Mouse (Mus musculus): Measurements from ENCODE around the gene Clpsl2. TPM values are rescaled to one million over a fixed set of nuclear protein-coding genes. Genes with fewer than 3 reads are reported as not detected.
"Not testable (repeated sequence)": the region's sequence is repeated elsewhere in the genome, so short reads cannot be mapped to it uniquely, and the experiment has no call there.

Gene Clpsl2
- total RNA-seq, 2 experiments from 2014 or later, result not detected

DNA sequence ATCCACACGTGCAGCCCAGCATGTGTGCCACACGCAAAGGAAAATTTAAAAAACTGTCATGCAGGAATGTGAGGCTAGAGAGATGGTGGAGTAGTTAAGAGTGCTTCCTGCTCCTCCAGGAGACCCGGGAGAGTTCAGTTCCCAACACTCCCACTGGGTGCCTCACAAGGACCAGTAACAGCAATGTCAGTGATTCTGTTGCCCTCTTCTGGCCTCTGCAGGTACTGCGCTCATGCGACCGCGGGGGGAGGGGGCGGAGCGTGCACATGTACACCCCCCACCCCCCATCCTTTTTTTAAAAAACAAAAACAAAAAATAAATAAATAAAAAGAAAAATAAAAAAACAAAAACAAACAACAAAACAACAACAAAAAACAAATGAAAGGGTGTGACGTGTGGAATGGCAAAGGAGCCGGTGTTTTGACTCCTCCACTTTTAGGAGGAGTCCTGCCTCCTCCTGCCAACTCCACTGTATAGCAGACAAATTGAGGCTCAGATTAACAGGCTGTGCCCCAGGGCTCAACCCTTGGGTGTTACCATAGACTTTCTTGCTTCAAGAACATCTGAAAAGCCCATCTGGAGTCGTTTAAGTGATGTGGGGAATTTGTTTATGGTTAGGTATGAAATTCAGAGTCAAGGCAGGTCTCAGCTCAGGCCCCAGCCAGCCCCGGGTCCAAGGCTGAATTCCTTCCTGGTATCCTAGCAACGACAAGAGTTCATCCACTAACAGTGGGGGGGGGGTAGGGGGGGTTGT lies 4.0 kb downstream of the Clpsl2 start:
- intact Hi-C loops (cut with DNase I; ENCODE audit: low total_unique reads), result no loop called here

DNA sequence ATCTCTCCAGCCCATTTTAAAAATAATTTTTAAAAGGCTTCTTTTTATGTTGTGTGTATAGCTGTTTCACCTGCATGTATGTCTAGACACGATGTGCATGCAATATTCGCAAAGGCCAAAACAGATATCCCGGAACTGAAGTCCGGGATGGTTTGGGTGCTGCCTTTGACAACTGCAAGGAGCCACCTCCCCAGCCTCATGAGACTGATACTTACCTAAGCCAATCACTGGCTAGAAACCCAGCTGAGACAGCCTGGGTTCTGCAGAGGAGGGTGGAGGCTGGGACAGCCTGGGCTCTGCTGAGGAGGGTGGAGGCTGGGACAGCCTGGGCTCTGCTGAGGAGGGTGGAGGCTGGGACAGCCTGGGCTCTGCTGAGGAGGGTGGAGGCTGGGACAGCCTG lies 4.8 kb downstream of the Clpsl2 start:
- intact Hi-C loops (cut with DNase I; ENCODE audit: low total_unique reads); DNase-seq: not testable (repeated sequence)

More for the DNA sequence above, 4.0 kb downstream of the Clpsl2 start:
- DNase-seq, result peak; percentile 60

DNA sequence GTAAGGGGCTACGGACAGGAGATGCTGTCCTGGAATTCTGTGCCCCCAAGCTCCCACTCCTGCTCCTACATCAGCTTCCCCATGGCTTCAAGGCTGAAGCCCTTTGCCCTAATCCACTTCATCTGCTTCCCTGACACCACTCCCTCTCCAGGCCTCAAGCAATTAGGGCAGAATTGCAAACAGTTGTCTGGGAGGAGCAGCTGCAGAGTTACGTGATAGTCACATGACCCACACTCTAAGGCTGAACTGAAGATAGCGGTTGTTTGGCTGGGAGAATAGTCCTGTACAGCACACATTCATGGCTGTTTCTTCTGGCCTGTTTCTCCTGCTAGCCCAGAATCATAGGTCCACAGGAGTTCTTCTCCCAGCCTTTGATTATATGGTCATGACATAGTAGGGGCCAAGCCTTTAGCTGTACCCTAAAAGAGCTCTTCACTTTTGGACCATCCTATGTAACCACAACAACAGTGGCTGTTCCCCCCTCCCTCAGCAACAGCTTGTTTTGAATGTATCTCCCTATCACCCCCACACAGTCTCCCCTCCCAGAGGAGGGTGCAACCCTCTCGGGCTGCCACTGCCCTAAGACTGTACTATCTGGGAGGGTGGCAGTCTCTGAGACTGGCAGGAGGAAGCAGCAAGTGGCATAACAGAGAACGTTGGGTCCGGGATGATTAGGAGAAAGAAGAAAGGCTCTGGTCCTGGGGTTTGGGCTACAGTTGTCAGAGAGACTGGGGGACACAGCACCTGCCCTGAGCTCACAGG lies 7.6 kb downstream of the Clpsl2 start:
- intact Hi-C loops (cut with DNase I; ENCODE audit: low total_unique reads), result no loop called here
- DNase-seq, result no peak

DNA sequence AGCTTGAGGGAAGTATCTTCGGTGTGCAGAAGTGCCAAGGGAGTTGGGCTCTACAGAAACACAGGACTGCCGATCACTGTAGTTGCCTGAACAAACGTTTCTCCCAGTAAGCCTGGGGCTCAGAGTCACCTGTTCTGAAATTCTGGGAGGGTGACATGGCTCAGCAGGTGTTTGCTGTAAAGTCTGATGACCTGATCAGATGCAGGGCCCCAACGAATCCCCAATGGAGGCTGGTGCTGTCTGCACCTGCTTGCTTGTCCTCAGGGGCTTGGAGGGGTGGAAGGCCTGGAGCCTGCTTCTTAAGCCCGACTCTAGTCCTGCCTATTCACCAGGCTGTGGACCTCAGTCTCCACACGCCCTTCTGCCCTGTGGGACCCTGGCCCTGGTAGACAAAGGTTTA lies 8.6 kb downstream of the Clpsl2 start:
- intact Hi-C loops (cut with DNase I; ENCODE audit: low total_unique reads), result no loop called here
- DNase-seq, result no peak

DNA sequence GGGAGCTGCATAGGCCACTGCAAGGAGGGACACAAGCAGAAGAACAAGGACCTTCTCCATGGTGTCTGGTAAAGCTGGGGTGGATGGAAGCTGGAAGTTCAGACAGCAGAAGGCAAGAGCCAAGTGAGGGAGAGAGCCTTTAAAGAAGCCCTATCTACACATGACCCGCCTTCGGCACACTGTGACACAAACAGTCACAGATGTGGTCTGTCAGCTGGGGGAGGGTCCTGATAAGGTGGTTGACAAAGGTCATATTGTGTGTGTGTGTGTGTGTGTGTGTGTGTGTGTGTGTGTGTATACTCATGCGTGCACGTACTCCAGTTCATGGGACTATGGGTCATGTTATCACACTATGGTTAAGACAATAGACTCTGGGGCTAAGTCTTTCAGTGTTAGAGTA lies 11.4 kb downstream of the Clpsl2 start, which contains the start of gene Clps:
Clps (minus strand) TSS at position 169 of the 400 bp plus-strand sequence.
- intact Hi-C loops (cut with DNase I; ENCODE audit: low total_unique reads), result no loop called here
- no peak for DNase-seq

DNA sequence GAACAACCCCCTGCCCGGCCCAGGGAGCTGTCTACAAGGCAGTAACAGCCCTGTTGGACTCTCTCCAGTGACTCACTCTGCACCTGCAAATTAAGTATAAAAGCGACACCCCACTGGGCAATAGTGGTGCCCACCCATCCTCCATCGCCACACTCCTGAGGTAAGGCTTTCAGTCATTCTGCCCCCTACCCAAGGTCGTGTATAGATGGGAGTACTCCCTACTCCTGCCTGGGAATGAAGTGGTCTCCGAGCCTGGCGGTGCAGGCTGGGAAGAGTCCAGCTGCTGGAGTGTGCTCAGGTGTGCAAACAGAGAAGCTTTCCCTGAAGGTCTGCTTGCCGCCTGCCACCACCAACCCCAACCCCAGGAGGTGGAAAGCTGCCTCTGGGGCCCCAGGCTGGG lies 12.4 kb downstream of the Clpsl2 start:
- DNase-seq, result no peak
- intact Hi-C loops (cut with DNase I; ENCODE audit: low total_unique reads), result no loop called here

DNA sequence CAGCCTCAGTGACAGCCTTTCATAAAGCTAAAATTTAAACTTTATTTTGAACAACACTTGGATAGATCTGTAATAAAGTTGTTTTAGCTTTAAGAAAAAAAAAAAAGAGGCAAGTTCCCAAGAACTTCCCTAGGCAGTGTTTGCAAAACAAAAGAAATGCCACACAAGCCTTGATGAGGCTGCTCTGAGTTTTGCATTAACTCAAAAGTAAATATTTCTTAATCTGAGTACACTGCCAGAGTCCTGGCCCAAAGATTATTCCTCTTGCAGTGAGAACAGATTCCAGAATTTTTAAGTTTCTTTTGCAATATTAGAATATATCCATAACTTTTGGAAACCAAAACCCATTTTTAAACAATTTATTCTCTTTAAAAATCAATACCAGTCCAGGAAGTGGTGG lies 16.0 kb downstream of the Clpsl2 start:
- no peak for DNase-seq
- intact Hi-C loops (cut with DNase I; ENCODE audit: low total_unique reads), result no loop called here

DNA sequence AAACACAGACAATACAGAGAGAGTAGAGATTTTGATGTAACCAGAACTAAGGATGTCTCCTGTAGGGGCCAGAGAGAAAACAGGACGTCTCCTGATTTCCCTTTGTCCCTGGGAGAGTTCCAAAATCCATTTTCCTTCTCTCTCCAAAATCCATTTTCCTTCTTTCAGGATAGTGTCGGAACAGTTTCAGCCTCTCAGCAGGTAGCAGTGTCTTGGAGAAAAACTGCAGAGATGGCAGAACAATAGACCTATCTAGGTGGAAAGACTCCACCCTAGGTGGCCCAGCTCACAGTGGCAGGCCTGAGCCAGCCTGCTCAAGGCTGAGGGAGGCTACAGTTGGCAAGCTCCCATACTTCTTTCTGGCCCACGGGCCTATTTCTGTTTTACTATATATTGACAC lies 18.3 kb downstream of the Clpsl2 start:
- intact Hi-C loops (cut with DNase I; ENCODE audit: low total_unique reads), result no loop called here
- no peak for DNase-seq

DNA sequence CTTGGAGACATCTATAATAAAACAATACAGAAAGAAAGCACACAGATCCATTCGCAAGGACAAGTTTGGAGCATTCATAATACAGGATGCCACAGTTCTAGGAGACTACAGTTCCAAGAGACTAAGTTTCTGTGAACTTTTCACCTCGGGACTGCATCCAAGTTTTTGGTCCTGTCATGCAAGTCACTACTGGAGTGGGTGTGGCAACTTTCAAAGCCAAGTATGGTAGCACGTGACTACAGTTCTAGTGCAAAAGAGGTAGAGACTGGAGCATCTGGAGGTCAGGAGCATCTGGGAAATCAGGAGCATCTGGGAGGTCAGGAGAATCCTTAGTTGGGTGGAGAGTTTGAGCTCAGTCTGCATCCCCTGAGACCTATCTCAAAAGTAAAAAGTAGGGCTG lies 22.7 kb downstream of the Clpsl2 start:
- intact Hi-C loops (cut with DNase I; ENCODE audit: low total_unique reads), result no loop called here
- DNase-seq, result no peak

DNA sequence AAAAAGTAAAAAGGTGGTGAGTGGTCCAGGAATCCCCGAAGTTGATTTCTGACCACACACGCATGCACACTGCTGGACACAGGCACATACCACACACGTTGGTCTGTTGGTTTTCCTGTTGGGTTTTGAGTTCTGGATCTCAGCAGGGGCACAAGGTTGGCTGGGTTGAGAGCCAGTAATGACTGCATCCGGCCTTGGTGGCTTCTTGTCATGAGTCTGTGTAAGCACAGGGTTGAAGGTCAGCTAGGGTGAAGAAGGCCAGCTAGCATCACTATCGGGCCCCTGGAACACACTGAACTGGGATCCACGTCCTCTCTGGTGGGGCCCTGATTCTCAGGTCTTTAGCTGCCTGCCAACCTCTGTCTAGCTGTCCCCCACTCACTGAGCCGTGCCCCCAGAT lies 23.3 kb downstream of the Clpsl2 start:
- no peak for DNase-seq
- intact Hi-C loops (cut with DNase I; ENCODE audit: low total_unique reads), result no loop called here

DNA sequence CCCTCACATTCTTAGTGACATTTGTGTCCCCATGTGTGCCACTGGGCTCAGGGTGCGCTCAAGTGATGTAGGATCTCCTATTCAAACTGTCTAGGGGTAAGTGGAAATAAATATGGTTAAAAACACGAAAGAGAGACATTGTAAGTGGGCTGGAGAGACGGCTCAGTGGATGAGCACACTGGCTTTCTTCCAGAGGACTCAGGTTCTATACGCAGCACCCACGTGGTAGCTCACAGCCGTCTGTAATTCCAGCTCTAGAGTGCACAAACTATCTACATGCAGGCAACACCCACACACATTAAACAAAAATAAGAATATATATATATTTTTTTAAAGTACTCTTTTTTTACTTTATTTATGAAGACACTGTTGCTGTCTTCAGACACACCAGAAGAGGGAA lies 23.7 kb downstream of the Clpsl2 start:
- intact Hi-C loops (cut with DNase I; ENCODE audit: low total_unique reads), result no loop called here
- no peak for DNase-seq

DNA sequence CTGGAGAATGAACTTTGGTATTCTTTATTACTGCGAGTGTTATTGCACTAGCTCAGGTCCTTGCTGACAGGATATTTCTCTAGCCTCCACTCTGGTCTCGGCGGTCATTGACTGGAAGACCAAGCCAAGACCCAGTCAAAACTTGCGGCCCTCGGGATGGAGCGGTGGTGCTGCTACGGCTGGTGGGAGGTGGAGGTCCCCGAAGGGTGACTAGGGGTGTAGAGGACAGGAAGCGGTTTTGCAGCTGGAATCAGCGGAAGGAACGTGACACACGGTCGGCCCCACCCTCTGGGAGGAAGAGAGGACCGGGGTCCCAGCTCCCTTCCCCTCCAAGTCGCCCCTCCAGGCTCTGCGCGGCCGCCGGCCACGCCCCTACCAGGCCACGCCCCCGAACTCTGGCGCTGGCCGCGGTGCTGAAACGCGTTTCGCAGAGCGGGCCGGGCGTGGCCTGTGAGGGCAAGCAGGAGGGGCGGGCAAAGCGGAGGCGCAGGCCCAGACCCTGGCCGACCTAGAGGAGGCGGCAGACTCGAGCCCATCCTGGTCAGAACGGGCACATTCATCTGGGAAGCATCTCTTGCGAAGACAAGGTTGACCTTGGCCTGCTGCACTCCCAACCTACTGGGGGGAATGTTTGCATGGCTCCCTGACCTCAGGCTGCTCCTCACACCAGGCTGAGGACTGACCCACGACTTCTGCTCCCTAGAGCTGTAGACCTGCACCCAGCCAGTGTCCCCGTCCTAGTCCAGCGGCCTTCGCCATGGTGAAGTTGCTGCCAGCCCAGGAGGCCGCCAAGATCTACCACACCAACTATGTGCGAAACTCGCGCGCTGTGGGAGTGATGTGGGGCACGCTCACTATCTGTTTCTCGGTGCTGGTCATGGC lies 26.3 kb downstream of the Clpsl2 start, which contains the start of gene Lhfpl5:
Lhfpl5 (plus strand) TSS at position 398 of the 882 bp plus-strand sequence.
- intact Hi-C loops (cut with DNase I; ENCODE audit: low total_unique reads), result no loop called here
- DNase-seq, result peak; percentile 46

DNA sequence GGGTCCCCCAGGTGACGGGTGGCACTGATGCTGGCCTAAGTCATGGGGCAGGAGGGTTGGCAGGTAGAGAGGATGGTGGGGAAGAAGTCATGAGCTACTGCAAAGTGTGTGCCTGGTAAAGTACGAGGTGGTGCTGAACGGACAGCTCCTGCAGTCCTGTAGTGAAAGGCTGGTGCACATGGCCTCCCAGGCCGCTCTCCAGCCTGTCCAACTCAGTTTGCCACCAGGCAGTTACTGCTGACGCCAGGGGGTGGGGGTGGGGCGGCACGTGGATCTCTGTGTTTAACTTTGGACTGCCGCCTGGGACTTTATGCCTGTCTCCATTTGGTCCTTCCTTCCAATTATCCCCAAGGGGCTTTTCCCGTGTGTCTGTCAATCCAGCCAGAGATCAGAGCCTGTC lies 31.2 kb downstream of the Clpsl2 start:
- intact Hi-C loops (cut with DNase I; ENCODE audit: low total_unique reads), result no loop called here
- peak; percentile 54 for DNase-seq

DNA sequence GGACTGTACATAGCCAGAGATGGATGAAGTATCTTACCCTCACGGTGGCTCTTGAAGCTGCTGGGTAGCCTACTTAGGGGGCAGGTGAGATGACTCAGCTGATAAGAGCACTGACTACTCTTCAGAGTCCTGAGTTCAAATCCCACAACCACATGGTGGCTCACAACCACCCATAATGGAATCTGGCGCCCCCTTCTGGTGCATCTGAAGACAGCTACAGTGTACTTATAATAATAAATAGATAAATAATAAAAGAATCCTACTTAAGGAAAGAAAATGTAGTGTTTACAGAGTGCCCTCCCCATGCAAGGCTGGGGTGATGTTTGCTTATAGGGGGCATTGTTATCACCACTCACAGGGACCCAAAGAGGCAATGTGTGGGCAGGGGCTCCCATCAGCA lies 31.8 kb downstream of the Clpsl2 start:
- intact Hi-C loops (cut with DNase I; ENCODE audit: low total_unique reads), result no loop called here
- no peak for DNase-seq

DNA sequence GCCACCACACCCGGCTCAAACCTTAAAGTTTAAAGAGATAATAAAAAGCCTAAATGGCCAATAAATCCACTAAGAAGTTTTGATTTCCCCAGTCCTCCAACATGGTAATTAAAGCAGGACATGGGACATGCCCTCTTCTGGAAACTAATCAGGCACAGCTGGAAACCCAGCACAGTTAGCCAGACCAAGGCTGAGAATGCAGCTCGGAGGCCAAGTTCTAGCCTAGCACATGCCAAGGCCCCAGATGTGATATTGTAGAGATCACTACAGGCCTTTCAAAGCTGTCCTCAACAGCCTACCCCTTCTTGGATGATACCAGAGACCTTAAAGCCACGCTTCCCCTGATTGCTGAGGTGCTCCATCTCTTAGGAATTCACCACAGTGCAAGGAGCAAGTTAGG lies 37.3 kb downstream of the Clpsl2 start:
- intact Hi-C loops (cut with DNase I; ENCODE audit: low total_unique reads), result no loop called here
- no peak for DNase-seq

DNA sequence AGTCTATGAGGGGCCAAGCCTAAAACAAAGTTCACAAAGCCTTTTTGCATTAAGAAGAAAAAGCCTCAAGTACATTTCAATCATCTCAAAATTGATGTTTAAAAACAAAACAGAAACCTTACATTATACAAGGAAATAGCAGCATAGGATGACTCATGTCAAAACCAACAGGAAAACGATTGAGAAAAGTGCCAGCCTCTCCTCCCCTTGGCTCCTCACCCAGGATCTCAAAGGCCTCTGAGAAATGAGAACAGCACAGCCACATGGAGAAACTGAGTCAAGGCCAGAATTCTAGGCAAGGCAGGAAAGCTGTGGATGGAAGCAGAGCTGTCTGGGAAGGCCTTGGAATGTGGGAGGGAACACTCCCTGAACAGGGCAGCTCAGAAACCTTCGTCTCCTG lies 39.4 kb downstream of the Clpsl2 start:
- no peak for DNase-seq
- intact Hi-C loops (cut with DNase I; ENCODE audit: low total_unique reads), result no loop called here

DNA sequence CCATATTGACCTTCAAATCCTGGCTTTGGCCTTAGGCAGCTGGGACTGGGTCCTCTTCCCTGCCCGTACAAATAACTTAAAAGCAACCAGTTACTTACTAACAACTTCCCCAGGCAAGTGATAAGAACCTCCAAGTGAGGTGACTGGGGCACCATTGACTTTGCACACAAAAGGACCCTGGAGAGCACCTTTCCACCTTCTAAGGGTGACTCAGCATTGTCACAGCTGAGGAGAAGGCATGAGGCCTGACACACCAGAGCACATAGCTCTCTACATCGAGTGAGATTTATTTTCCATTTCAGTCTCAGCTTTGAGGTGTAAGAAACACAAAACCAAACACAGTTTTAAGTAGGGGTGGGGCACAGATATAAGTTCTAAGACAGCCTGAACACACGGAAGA lies 41.4 kb downstream of the Clpsl2 start:
- intact Hi-C loops (cut with DNase I; ENCODE audit: low total_unique reads), result loop anchor here (5.0 kb wide), 1 partner anchor 57 kb away; no protein-coding TSS in a partner anchor
- no peak for DNase-seq

DNA sequence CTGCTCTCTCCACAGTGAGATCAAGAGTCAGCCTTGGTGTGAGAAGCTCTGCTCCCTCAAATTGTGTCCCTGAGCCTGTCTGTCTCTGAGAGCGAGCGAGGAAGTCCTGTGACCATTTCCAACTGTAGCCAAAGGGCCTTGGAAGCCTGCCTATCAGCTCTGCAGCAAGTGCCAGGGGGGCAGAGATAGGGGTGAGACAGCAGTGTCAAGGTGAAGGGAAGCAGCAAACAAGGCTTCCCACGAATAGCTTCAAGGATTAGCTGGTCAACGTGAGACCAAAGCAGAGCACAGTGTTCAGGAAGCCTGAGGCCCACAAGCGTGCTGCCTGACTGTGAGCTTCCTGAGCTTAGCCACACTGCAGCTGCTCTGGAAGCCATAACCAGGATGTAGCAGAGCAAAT lies 42.3 kb downstream of the Clpsl2 start:
- no peak for DNase-seq
- intact Hi-C loops (cut with DNase I; ENCODE audit: low total_unique reads), result loop anchor here (5.0 kb wide), 1 partner anchor 56 kb away; no protein-coding TSS in a partner anchor

DNA sequence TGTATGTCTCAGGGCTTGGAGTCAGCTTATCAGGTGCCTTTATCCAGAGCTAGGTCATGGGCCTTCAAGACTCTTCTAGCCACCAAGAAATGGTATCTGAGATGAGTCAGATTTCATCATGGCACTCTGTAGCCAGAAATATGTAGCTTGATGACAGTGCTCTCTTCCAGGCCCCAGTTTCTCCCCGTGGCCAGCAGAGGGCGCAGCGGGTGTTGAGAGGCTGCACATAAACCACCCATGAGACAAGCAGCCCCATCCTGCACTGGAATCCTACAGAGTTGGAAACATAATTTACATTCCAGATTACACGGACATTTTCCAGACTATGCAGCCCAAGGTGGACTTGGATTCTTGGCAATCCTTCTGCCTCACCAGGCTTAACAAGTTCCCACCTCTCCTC lies 43.8 kb downstream of the Clpsl2 start:
- DNase-seq, result peak; percentile 72
- intact Hi-C loops (cut with DNase I; ENCODE audit: low total_unique reads), result loop anchor here (5.0 kb wide), 1 partner anchor 54 kb away; no protein-coding TSS in a partner anchor

DNA sequence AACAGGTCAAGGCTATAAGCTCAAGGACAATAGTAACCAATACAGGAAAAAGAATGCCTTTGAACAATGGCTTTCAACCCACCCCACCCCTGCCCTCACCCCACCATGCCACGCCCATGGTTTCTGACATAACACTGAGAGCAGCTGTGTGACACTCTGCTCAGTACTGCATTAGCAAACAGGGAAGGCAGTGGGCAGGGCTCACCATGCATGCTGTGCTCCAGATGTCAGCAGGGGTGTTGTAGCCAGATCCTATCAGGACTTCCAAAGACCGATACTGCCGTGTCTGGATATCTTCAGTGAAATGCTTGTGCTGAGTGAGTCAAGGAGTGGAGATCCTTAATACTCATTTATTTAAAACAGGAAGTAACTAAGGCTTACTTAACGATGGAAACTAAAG lies 44.8 kb downstream of the Clpsl2 start:
- intact Hi-C loops (cut with DNase I; ENCODE audit: low total_unique reads), result loop anchor here (5.0 kb wide), 1 partner anchor 53 kb away; no protein-coding TSS in a partner anchor
- no peak for DNase-seq

Measured in gastrocnemius, postnatal 14 days (tissue).